Mouse (Mus musculus) brown adipose tissue, adult 24 weeks (tissue): ENCODE data around the gene Cadm2. TPM values are rescaled to one million over a fixed set of nuclear protein-coding genes. Genes with fewer than 3 reads are reported as not detected.

Source experiments
- H3K27ac ChIP-seq: fragments of 200-500 bp; replicated peaks from 2 replicates; pipeline ENCODE4 v1.5.1; 2012; ENCODE audit warnings: low read depth, mild to moderate bottlenecking, low read length
- H3K4me1 ChIP-seq: fragments of 200-500 bp; 2 replicates; pipeline ENCODE4 v1.6.1; 2012; ENCODE audit warnings: low read length, mixed read lengths; ENCODE audit not compliant: control insufficient read depth, insufficient read depth, insufficient read length
- H3K4me3 ChIP-seq: fragments of 200-500 bp; 2 replicates; pipeline ENCODE4 v1.5.1; 2012; ENCODE audit warnings: low read depth, mild to moderate bottlenecking, low read length, moderate library complexity; ENCODE audit not compliant: insufficient read depth
- polyA plus RNA-seq: library from polyadenylated mRNA; stranded (reverse); fragments of >200 nt; gene quantifications from 2 replicates; pipeline ENCODE4 v1.2.4, GENCODE M21; 2012; ENCODE audit not compliant: missing spikeins, insufficient read depth, insufficient read length

Gene Cadm2
- polyA plus RNA-seq, result 0.92 and 1.5 TPM in 2 replicates

- Histone ChIP-seq H3K27ac (no peak within 1 kb of the TSS), H3K4me3 (peak within 1 kb of the TSS; percentile 57), H3K4me1 (no peaks in the 10 kb centered on the region)
These were observed at the start of gene Cadm2 for GRCm38 (mm10) chr16:67620826-67621505. Cadm2 (minus strand) TSS chr16:67620908.

GRCm38 (mm10) chr16:67646930-67647329 lies 26.2 kb upstream of the Cadm2 start:
- H3K4me3 ChIP-seq, result no peak overlapping the region
- no peaks in the 10 kb centered on the region for H3K4me1 ChIP-seq
- H3K27ac ChIP-seq, result no peak overlapping the region

DNA sequence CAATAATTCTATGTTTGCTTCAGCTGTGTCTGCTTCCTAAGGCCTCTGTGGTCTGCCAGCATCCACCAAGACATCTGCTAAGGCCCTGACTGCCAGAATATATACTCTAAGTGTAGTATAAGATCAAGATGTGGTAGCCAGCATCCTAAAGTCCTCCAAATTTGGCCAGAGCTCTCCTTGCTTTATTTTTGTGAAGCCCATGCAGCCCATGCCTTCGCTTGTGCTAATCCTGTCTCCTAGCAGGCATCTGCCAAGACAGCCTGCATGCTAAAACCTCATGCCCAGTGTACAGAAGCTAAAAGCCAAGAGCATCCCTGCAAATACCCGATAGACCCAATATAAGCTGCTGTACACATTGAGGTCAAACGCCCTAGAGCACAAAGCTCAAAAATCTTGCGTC lies 22.9 kb upstream of the Cadm2 start:
- no peak overlapping the region for H3K4me3 ChIP-seq
- no peaks in the 10 kb centered on the region for H3K4me1 ChIP-seq
- no peak overlapping the region for H3K27ac ChIP-seq

DNA sequence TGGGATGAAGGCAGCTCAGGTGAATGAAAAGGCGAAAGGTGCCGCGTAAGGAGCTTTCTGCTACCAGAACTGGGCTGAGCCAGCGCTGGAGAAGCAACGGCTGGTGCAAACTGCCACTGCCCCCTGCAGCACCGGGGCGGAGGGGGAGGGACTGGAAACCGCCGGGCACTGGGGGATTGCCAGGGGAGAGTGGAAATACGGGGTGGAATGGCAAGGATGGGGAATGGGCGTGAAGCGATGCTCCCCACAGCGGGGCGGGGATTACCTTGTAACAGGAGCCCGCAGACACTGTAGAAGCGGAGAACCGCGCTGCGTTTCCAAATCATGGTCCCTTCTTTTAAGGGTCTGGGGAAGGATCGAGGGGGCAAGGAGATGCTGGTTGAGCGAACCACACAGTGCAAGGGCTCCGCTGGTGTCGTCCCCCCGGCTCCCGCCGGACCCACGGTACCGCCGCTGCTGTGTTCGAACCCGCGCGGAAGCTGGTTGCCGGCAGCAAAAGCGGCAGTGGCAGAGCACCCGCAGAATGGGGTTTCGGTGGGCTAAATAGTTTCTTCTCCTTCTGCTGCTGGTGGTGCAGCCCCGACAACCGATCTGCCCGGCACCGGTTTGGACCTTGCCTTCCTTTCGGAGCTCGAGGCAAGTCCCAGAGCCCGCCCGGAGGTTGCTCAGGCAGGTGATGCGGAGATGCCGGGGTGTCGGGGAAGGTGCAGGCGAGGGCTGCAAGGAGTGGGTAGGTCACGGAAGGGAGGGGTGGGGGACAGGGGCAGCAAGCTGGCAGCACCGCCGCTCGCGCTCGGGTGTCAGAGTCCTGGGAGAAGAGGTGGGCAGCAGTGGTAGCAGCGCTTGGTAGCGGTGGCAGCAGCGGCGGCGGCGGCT lies 564 bp downstream of the Cadm2 start:
- H3K4me3 ChIP-seq, result peak overlapping the region; percentile 42
- H3K27ac ChIP-seq, result no peak overlapping the region
- no peaks in the 10 kb centered on the region for H3K4me1 ChIP-seq

- Histone ChIP-seq H3K27ac (no peak overlapping the region), H3K4me1 (no peaks in the 10 kb centered on the region), H3K4me3 (no peak overlapping the region)
These were observed 1.3 kb downstream of the Cadm2 start for GRCm38 (mm10) chr16:67619416-67619815.

DNA sequence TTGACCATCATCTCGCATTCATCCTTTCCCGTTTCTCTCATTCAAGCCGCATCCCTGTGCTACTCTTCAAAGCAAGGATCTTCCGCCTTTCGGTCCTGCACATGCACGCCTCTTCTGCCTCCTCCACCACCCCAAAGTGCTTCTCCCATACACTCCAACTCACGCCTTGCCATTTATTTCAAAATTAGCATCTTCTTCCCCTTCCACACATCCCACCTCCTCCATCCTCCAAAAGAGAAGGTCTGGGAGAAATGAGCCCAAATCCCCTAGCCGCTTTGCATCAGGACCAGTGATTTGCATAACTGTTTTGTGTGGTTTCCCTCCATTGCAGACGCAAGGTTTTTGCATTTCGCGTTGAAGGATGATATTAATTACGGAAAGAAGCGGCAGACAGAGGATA lies 1.9 kb downstream of the Cadm2 start:
- H3K4me3 ChIP-seq, result no peak overlapping the region
- no peak overlapping the region for H3K27ac ChIP-seq
- H3K4me1 ChIP-seq, result no peaks in the 10 kb centered on the region

GRCm38 (mm10) chr16:67617811-67618210 lies 2.9 kb downstream of the Cadm2 start:
- H3K27ac ChIP-seq, result no peak overlapping the region
- no peak overlapping the region; the same call in 1 of the 2 replicates for H3K4me3 ChIP-seq
- H3K4me1 ChIP-seq, result no peaks in the 10 kb centered on the region

DNA sequence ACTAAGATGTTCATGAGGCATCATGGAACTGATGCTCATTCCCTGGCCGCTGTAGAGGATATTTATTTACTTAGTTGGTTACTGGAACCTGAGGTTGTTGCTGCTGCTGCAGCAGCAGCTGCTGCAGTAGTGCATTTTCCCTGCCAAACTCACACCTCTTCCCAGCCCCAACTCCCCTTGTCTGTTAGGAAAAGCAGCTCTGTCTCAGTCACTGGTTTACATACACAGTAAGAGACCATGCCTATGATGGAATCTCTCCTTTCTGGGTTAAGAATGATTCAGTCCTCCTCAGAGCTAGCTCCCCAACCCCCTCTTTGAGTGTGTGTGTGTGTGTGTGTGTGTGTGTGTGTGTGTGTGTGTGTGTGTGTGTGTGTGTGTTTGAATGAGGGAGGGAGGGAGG lies 3.5 kb downstream of the Cadm2 start:
- H3K4me1 ChIP-seq, result no peaks in the 10 kb centered on the region
- H3K4me3 ChIP-seq, result no peak overlapping the region
- H3K27ac ChIP-seq, result no peak overlapping the region

- Histone ChIP-seq H3K4me3 (no peak overlapping the region), H3K27ac (no peak overlapping the region), H3K4me1 (no peaks in the 10 kb centered on the region)
These were observed 6.8 kb downstream of the Cadm2 start for GRCm38 (mm10) chr16:67613876-67614275.

- no peak overlapping the region for H3K4me3 ChIP-seq
- no peak overlapping the region for H3K27ac ChIP-seq
- H3K4me1 ChIP-seq, result no peaks in the 10 kb centered on the region
These were observed 9.6 kb downstream of the Cadm2 start for GRCm38 (mm10) chr16:67610904-67611681.

- Histone ChIP-seq H3K4me1 (no peaks in the 10 kb centered on the region), H3K27ac (no peak overlapping the region), H3K4me3 (no peak overlapping the region)
These were observed 11.6 kb downstream of the Cadm2 start for GRCm38 (mm10) chr16:67609116-67609515.

GRCm38 (mm10) chr16:67608499-67608898 lies 12.2 kb downstream of the Cadm2 start:
- no peak overlapping the region for H3K4me3 ChIP-seq
- H3K27ac ChIP-seq, result no peak overlapping the region
- H3K4me1 ChIP-seq, result no peaks in the 10 kb centered on the region

GRCm38 (mm10) chr16:67605661-67606060 lies 15.0 kb downstream of the Cadm2 start:
- H3K4me1 ChIP-seq, result no peaks in the 10 kb centered on the region
- no peak overlapping the region for H3K27ac ChIP-seq
- no peak overlapping the region for H3K4me3 ChIP-seq

DNA sequence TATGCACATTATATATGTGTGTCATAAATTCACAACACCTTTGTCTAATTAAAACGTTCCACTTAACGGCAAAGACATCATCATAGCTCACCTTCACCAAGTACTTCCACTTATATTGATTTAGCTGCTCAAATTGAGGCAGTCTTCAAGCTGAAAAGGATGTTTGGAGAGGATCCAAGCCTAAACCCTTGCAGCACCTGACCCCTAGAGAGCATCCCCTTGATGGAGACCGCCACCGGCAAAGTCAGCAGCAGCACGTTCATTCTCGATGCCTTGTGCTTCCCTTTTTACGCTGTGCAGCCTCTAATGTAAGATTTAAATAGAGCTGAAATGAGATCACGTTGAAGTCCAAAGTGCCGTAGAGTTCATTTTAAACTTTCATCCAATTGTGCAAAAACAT lies 20.7 kb downstream of the Cadm2 start:
- no peak overlapping the region for H3K27ac ChIP-seq
- H3K4me3 ChIP-seq, result no peak overlapping the region
- no peaks in the 10 kb centered on the region for H3K4me1 ChIP-seq

DNA sequence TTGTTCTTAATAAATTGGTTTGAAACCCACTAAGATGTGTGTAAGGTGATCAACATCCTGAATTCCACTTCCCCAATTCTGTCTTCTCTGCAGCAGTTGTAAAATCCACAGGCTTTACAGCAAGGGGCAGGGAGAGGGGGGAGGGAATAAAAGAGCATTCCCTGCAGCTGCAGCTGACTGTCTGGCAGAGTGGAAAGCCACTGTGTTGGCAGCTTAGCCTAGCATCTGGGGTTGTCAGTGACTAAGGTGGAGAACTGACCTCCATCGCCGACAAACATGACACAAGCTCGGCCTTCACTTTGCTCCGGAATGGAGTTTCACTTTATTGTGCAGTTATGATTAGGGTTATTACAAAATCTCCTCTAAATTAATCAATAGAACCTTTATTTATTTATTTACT lies 21.9 kb downstream of the Cadm2 start:
- Histone ChIP-seq H3K27ac (no peak overlapping the region), H3K4me3 (no peak overlapping the region), H3K4me1 (no peaks in the 10 kb centered on the region)
